Mouse (Mus musculus) large intestine, adult 2 months (tissue): ENCODE data around the gene Lrmda. TPM values are rescaled to one million over a fixed set of nuclear protein-coding genes. Genes with fewer than 3 reads are reported as not detected.

Source experiments
- DNase-seq: peaks from one replicate; pipeline ENCODE4 v3.0.0-alpha.2; 2012; ENCODE audit warnings: low read depth, low spot score
- WGBS: fragments of 180-500 bp; shearing (Covaris S2); methylation state at CpG from one replicate; pipeline ENCODE4 v1.1.7; 2018; 5-methylcytosine and 5-hydroxymethylcytosine counted together
- polyA plus RNA-seq: library from polyadenylated mRNA; depleted of rRNA; stranded (reverse); fragments of >200 nt; gene quantifications from 2 replicates; pipeline ENCODE4 v1.2.3, GENCODE M21; 2012

Gene Lrmda
- polyA plus RNA-seq, 1 experiment: 0.12 TPM

DNA sequence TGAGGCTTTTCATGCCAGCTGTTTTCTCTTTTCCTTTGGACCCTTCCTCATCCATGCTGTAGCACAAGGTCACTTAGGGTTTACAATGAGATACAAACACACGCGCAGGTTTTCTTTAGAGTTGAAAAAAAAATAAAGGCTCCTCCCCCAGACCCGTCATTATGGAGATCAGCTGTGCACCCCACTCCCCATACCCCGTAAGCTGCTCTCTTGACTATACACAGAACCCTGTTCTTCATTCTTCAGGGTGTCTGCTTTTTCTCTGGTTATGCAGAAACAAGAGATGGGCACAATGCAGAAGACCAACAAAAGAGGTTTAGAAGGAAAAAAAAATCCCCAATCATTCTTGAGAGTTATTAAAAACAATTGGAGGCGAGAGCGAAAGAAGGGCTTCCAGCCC is 16.8 kb downstream of the Lrmda start:
- 76% methylated on average over 6 of the region's 6 CpGs for WGBS
- no peak for DNase-seq

GRCm38 (mm10) chr14:22036802-22037497 is 17.4 kb downstream of the Lrmda start:
- DNase-seq: no peak
- 93% methylated on average over 12 of the region's 12 CpGs for WGBS

GRCm38 (mm10) chr14:22037498-22038131 is 18.1 kb downstream of the Lrmda start:
- WGBS: 88% methylated on average over 16 of the region's 16 CpGs

DNA sequence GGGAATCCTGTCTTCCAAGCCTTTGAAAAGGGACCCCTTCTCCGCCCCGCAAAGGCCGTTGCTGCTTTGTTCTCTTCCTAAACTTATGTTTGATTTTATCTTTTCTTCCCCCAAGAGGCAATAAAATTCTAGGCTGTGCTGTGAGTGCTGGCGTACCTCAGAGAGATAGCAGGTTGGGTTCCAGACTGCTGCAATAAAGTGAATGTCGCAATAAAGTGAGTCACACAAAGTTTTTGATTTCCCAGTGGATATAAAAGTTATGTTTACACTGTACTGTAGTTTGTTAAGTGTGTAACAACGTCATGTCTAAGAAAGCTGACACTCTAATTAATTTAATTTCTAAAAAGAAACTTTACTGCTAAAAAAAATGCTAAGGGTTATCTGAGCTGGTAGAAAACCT is 22.6 kb downstream of the Lrmda start:
- WGBS: 25% methylated on average over 6 of the region's 6 CpGs
- DNase-seq: peak; percentile 56

More at GRCm38 (mm10) chr14:22037498-22038131, 18.1 kb downstream of the Lrmda start:
- DNase-seq: no peak

DNA sequence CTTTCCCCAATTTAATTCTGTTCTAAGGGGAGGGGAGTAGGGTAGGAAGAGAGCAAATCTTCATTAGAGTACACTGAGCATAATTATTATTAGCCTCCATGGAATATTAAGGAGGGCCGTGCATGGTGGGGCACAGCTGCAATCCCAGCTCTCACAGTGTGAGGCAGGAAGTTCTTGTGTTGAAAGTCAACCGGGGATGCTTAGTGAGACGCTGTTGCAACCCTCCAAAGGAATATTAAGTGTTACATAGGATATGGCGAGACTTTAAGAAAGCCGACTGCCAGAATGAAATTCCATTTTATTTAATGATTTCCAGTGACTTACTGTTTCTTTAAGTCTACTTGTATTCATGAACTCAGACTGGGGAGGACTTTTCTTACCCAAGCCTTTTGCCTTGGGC is 23.9 kb downstream of the Lrmda start:
- DNase-seq: no peak
- 94% methylated on average over 5 of the region's 5 CpGs for WGBS

GRCm38 (mm10) chr14:22046262-22046856 is 26.8 kb downstream of the Lrmda start:
- no peak for DNase-seq
- 92% methylated on average over 10 of the region's 10 CpGs for WGBS

GRCm38 (mm10) chr14:22048068-22048899 is 28.8 kb downstream of the Lrmda start:
- DNase-seq: no peak
- WGBS: 83% methylated on average over 18 of the region's 18 CpGs

DNA sequence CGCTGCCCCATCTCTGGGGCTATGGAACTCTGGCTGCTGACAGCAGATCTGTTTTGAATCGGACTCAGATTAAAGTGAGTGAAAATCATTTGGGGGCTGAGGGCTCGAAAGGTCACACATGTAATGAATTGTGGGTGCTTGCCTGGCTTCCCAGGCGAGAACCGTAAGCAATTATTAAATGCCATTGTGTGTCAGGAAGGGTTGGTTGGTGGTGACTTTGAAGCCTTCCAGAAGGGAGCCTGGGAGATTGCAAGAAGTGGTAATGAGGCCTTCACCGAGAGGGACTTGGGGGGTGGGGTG is 29.3 kb downstream of the Lrmda start:
- WGBS: 83% methylated on average over 6 of the region's 6 CpGs
- DNase-seq: no peak

DNA sequence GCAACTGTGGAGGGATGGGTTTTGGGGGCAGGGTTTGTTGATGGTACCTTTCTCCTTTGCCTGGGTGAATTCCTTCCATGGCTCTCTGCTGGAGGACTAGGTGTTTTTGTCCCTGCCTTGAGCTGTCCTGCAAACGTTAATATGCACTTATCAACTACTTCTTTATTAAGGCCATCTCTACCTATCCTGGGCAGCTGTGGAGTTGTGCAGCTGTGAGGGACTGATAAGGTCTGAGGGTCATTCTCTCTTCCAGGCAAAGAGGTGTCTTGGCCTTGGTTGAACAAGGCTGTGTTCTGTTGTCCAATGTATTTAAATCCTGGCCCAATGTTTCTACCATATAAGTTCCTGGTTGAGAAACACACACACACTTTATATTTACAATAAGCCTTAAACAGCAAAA is 29.8 kb downstream of the Lrmda start:
- no peak for DNase-seq
- 83% methylated on average over 1 of the region's 1 CpGs for WGBS

DNA sequence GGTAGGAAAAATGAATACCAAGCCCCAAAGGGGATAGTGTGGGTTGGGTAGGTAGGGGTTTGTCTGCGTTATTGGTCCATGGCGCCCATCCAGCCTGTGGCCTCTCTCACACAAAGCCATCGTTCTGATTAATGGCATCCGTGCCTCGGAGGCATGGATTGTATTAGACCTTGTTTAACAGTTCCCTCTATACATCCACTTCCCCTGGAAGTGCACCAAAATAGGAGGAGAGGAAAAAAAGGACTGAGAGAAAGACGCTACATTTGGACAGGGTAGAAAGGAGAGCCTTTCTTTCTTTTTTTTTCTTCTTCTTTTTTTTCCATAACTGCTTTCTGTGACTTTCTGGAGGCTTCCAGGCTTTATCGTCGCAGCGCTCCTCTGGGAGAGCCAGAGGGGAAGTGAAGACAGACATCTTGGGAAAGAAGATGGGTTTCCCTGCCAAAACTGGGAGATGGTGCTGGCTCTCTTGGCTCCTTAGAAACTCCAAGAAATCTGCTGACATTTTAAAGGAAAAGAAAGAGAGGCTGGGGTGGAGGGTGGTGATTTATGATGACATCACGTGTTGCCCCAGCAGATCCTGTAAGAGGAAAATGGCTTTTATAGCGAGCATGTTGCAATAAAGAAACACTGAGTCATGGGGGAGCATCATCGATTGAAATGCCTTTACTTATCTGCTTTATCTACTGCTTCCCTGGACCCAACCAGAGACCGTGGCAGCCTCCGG is 32.6 kb downstream of the Lrmda start:
- DNase-seq: no peak
- 61% methylated on average over 14 of the region's 14 CpGs for WGBS

DNA sequence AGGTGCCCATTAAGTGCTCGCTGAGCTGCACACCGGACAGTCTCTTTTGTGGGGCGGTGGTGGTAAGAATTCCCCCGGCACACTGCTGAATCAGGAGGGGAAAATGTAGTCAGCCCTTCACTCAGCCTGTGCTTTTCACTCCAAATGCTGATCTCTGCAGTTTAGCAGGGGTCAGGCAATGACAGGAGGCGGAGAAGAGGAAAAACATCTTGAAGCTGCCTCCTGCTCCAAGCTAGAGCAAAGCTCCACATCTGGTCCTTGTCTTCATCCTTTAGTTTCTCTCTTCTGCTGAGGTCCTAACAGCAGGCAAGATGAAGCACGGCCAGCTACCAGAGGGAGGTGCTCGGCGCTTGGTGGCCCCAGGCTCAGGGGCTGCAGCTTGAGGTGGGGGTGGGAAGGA is 36.1 kb downstream of the Lrmda start:
- no peak for DNase-seq
- WGBS: 56% methylated on average over 8 of the region's 8 CpGs

- 69% methylated on average over 4 of the region's 4 CpGs for WGBS
- DNase-seq: no peak
These were observed 36.7 kb downstream of the Lrmda start for GRCm38 (mm10) chr14:22056246-22056645.

GRCm38 (mm10) chr14:22058729-22059128 is 39.2 kb downstream of the Lrmda start:
- WGBS: 33% methylated on average over 1 of the region's 1 CpGs

DNA sequence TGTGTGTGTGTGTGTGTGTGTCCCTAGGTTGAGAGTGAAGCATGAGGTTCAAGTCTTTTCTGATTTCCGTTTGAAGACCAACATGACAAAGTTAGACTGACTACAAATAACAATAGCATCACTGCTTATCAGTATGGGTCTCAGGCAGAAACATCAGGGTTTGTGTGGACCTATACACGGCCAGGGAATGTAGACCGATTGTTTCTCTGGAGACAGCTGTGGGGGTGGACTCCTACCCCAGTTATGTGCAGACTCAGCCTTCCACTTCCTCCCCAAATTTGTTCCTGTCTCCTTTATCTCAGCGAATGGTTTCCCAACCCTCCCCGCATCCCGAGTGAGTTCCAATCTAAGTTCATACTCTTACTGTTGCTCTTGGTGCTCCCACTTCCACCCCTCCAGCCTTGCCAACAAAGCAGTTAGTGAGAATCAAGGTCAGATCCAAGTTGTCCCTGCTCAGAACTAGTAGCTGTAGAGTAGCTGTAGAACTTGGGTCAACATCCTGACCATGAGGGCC is 39.9 kb downstream of the Lrmda start:
- 86% methylated on average over 6 of the region's 6 CpGs for WGBS
- no peak for DNase-seq

More at GRCm38 (mm10) chr14:22058729-22059128, 39.2 kb downstream of the Lrmda start:
- no peak for DNase-seq

DNA sequence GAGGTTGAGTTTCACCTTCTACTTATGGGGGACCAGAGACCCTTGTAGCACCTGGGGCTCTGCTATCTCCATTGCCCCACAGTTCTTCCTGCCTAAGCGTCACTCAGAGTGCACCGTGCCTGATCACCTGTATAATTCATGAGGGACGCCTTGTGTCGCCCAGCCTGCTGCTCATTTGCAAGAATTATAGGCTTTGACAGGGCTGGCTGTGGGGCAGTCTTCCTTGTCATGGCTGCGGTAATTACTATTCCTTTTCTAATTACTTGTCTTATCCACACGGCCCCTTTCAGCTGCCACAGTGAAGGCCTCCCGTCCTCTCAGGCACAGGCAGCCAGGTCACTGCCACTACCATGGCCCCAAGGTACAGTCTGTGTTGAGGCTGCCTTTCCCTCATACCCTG is 41.3 kb downstream of the Lrmda start:
- WGBS: 81% methylated on average over 7 of the region's 7 CpGs
- DNase-seq: no peak

GRCm38 (mm10) chr14:22062117-22062855 is 42.8 kb downstream of the Lrmda start:
- WGBS: 86% methylated on average over 9 of the region's 9 CpGs
- no peak for DNase-seq

- WGBS: 39% methylated on average over 2 of the region's 2 CpGs
- DNase-seq: no peak
These were observed 49.7 kb downstream of the Lrmda start for GRCm38 (mm10) chr14:22069169-22069568.

DNA sequence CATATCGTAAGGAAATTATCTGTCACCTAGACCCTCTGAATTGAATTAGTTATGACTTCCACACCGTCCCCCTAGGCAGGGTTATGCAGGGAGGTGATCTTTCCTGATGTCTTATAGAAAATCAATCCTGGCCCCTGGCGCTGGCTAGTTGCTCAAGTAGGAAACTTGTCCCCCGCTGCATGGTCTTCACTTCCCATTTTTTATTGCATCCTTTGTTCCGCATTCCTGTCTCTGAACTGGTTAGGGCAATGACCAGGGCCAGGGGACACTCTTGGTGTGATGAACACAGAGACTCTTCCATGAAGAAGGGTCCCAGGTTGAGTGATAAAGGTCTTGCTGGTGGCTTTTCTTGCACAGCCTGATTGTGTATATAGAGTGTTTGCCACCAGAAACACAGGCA is 53.9 kb downstream of the Lrmda start:
- 77% methylated on average over 5 of the region's 5 CpGs for WGBS
- no peak for DNase-seq

DNA sequence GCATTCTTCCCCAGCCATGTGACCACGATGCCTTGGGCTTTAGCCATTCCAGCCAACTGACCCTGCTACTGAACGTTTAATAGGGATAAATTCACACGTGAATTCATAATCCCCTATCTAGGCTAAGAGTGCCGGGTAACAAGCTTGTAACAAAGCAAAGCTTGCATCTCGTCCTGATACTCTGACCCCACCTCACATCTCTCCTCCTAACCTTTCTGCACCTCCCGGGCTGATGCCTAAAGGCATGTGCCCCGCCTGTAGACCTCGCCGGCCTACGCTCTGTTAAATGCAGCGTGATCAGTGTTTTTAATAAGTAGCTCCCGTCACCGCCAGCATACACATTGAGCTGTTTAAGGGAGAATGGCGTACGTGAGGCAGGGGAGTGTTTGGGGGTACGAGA is 54.7 kb downstream of the Lrmda start:
- DNase-seq: no peak
- 68% methylated on average over 16 of the region's 16 CpGs for WGBS
